Mouse (Mus musculus): ENCODE measurements around the gene Sdf2l1.

DNA sequence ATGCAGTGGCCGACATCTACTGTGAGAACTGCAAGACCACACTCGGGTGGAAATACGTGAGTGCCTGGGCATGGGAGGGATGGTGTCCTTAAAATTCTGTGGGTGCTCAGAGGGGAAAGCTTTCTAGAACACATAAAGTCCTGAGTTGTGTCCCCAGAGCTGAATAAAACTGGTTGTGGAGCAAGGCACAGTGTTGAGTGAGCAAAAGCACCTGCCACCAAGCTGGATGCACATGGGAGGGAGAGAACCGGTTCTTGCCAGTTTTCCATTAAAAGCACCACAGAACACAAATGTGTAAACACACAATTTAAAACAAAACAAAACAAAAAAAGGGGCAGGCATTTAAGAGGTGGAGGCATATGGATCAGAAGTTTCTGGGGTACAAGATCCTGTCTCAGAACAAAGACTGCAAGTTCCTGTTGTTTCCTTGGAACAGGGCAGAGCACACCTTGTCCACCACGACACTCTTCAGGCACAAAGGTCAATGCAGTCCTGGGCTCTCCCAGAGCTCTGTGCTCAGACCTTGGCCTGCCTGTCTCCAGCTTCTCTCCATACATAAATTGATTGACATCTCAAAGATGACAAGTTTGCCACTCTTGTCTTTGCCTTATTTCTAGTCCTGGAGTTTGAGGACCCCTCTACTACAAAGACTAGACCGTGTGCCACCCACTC is 49.9 kb downstream of the Sdf2l1 start:
- TF ChIP-seq CTCF (conservative IDR thresholded peaks at IDR 0.05; ENCODE audit: low read length) (no peak), POU5F1 (IDR thresholded peaks at IDR 0.05; ENCODE audit: borderline replicate concordance, low read length) (no peak), NANOG (IDR thresholded peaks at IDR 0.05; ENCODE audit: borderline replicate concordance, low read length) (no peak)

All from E14TG2a.4 (cell line).